Mouse (Mus musculus) c-Kit-positive CD71-positive TER-119-negative erythroid progenitor cells, embryonic 14.5 days (primary cell): ENCODE results near the gene Brk1.
A peak's percentile ranks its signal among the peaks of the same experiment; 100 is the strongest.

Source experiments
- DNase-seq: peaks from one replicate; pipeline ENCODE4 v3.0.0-alpha.2; 2013; ENCODE audit warnings: low read depth

The Brk1 gene

DNA sequence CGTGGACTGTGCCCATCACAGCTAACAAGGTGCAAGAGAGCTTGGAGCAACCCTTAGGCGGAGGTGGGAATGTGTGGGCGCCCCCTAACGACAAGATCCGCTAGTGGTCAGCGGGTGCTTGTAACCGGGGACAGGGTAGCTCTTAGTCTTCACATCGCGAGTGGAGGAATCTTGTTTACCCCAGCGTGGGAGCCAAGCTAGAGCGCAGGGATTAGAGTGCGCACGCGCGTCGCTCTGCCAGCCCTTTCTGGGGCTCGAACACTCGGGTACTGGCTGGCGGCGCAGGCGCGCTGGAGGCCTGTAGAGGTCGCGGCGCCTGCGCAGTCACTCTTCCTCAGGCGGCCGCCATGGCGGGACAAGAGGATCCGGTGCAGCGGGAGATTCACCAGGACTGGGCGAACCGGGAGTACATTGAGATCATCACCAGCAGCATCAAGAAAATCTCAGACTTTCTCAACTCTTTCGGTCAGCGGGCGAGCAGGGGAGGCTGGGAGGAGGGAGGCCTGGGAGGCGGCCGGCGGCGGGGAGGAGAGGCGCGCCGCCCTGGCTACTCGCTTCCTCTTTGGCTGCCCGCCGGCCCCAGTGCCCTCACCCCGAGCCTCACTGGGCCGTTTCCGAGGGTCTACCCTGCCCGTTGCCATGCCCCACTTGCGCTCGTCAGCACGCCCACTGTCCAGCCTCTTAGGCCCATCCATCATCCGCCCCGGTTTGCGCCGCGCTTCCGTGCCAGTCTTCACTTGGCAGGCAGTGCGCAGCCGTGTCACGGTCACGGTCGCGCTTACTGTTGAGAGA, at the start of gene Brk1:
Gene Brk1, plus strand, starts transcription at position 341 of the 792 bp plus-strand sequence.
- DNase-seq = peak; percentile 66

DNA sequence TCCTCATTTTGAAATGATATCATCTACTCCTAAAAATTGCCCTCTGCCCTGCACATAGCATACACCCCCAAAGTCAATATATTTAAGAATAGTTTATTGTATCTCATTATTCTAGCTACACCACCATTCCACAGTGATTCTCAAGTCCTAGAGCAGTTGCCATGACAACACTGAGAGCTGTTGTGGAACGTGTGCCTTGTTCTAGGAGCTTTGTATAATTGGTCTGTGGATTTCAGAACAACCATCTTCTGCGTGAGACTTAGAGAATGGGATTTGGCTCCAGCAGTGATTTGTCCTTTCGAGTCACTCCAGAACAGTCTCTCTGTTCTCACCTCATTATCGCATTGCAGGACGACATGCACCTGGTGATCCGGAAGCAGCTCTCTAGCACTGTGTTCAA, 44.8 kb upstream of the Brk1 start:
- DNase-seq = no peak

DNA sequence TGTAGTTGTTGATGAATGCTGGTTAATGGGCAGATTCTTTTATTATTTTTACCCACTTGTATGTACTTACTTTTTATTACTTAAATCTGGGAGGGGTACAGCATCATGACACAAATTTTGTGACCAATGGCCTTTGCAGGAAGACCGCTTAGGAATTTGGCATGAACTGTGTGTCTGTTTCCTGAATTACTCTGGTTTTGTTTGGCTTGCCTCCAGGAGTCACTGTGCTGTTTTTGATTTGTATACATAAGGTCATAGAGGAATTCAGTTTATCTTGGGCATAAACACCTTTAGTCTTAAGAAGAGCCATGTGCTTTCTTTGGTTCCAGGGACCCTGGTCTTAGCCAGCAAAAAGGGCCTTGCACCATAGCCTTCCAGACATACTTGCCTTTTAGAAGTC, 40.0 kb upstream of the Brk1 start:
- DNase-seq = no peak

DNA sequence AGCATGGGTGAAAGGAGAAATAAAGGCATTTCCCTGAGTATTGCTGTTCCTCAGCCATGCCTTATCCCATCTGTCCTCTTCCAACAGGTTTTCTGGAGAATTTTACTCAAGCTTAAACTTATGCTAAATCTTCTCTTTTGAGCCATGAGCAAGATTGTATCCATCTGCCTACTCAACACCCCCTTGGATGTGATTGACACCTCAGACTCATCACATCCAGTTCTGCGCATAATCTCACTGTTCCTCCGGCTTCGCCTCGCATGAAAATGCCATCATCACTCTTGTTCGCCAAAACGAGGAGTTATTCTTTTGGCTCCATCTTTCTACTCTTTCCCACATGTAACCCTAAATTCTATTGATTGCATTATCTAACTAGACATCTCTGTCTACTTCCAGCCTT, 28.5 kb upstream of the Brk1 start:
- DNase-seq = no peak

DNA sequence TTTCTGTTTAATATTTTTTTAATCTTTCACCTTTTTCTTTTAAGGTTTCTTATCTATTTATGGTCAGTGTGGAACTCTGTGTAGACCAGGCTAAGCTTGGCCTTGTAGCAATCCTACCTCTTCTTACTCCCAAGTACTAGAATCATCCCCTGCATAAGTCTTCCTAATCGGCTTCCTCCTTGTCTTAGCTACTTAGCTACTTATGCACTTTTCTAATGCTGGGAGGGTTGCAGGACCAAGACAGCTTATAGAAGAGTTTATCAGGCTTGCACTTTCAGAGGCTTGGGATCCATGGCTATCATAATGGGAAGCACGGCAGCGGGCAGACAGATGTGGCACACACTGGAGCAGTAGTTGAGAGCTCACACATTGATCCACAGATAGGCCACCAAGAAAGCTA, 25.3 kb upstream of the Brk1 start:
- no peak for DNase-seq

DNA sequence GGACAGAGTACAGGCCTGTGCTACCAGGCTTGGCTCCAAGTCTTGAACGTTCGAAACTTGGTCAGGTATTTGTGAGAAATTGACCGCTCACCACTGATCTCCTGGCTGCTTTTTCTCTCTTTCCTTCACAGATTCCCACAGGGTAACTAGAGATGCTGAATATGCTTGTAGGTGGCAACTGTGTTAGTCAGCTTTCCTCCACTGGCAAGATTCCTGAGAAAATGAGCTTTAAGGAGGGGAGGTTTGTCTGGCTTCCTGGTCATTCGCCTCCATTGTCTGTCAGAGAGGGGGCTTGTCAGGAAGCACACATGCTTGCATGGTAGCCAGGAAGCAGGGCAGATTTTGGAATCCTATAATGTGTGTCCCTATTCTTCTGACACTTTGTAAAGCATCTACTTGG, 21.5 kb upstream of the Brk1 start:
- DNase-seq = no peak

DNA sequence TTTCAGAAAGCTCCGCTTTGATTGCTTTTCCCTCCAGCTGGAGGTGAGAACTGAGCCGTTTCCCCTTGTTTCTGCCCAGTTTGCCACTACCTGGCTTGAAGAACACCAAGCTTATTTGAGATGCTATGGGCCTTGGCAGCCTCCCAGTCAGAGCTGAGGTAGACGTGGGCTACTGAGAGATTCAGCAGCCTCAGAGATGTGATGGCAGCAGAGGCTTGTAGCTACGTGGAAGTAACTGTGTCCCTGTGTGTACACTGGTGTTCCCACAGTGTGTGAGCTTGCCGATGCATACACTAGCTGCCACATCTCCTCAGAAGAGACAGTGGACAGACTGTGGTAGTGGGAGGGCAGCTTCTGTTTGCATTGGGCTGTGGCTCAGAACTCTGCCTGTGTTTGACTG, 19.5 kb upstream of the Brk1 start:
- DNase-seq = no peak

DNA sequence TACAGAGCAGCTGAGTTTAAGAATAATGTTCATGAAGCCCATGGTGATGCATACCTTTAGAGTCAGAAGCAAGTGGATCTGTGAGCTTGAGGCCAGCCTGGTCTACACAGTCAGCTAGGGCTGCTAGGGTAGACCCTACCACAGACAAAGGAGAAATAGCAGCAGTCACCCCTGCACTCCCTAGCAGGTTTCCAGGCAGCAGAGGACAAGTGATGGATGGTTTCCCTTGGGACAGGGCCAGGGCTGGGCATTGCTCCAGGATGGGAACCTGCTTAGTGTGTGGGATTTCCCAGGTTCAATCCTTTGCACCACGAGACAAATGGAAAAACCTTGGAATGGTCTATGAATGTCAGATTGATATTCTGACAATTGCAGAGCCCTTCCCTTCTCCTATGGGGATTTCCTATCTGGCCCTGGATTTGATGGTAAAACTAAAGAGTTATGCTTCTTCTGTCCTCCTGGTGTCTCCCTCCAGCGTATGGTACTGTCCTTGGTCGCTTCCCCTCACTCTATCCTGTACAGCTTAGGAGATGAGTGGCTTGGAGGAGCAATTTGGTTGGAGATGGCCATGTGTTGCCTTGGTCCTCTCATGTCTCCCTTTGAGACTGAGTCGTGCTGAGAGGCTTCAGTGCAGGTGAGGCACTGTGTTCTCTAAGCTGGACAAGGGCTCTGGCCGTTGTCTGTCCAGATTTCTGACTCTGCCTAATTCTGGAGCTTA, 17.9 kb upstream of the Brk1 start:
- no peak for DNase-seq

DNA sequence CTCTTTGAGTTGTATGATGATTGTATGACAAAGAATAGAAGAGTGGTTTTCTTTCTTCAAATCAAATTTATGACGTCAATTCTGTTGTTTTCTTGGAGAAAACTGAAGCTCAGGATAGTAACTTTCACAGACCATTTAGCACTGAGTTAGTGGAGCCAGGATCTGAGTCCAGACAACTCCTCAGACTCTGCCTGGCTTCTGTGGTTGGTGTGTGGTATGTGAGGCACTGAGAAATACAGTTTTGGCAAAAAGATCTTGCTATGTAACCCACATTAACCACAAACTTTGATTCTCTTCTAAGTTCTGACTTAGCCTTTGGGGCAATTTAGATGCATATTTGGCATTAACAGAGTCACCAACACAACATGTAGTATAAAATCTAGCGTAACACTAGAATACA, 11.9 kb upstream of the Brk1 start:
- DNase-seq = no peak

DNA sequence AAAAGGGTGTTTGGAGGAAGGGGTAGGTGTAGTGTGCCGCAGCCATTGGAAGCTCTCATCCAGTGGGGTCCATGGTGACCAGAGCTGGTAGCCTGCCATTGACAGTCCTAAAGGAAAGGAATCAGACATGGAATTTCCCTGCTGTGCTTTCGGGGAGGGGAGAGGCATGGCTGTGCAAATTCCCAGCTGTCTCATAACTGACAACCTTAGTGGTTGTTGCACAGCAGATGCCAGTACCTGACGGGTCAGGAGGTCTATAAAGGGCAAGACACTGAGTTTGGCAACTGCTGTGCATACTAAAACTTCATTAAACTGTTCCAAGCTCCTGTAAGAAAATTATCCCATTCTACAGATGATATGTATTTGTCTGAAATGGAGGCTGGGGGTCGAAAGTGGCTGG, 6.6 kb upstream of the Brk1 start:
- no peak for DNase-seq

DNA sequence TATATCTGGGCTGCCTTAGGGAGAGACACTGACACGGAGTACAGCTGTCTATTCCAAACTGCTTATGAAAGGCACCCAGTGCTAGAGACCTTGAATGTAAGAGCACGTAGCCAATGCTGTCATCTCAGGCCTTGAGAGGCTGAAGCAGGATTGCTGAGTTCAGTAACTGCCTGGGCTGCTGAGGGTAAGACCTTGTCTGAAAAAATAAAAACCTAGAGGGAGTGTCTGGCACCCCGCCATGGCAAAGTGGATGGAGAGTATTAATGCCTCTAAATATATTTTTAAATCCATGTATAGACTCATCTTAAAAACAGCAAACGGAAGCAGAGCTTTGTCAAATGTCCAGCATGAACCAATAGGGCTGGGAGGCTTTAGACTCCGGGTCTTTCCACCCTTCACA, 4.7 kb upstream of the Brk1 start:
- DNase-seq = no peak

DNA sequence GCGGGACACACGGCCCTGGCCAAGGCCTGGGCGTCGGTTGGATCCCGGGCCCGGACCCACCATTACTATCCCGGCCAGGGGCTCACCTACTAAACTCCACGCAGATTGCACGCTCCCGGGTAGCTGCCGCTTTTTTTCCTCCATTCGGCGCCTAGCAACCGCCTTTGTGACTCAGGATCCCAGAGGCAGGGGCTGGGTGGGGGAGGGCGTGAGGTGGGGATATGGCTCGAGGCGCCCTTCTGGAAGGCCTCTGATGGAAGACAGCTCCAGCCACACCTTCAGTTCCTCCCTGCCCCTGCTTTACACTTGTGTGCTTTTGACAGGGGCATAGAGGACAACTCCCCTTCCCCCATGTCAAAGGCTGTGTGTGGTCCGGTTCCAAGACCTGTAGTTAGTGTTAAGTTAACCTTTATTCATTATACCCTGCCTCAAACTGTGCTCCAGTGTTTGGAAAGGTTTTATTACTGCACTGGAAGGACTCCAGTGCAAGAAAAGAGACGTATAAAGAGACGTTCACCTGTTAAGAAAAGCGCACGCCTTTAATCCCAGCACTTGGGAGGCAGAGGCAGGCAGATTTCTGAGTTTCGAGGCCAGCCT, 3.9 kb upstream of the Brk1 start, which contains the start of gene Fancd2os:
Gene Fancd2os, minus strand, starts transcription at position 173 of the 597 bp plus-strand sequence.
- no peak for DNase-seq

DNA sequence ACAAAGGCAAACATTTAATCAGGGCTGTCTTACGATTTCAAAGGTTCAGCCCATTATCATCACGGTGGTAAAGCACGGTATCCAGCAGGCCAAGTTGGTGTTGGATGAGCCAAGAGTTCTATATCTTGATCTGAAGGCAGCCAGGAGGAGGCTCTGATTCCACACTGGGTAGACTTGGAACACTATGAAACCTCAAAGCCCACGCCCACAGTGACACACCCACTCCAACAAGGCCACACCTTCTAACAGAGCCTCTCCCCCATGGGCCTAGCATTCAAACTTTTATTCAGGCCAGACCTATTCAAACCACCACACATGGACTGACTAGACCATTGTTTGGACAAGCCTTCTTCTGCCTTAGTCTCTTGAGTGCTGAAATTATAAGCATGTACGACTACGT, 1.8 kb upstream of the Brk1 start:
- no peak for DNase-seq

DNA sequence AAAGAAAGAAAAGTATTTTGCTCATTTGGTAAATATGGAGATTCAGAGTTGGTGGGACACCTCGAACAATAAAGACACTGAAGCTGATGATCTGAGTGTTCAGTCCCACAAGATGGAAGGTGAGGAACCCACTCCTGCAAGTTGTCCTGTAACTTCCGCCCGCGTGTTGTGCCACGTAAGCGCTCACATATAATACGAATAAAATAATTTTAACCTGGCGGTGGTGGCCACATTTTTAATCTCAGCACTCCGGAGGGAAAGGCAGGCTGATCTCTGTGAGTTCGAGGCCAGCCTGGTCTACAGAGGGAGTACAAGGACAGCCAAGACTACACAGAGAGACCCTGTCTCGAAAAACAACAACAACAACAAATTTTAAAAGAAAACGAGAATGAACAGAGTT, 579 bp upstream of the Brk1 start:
- DNase-seq = no peak

DNA sequence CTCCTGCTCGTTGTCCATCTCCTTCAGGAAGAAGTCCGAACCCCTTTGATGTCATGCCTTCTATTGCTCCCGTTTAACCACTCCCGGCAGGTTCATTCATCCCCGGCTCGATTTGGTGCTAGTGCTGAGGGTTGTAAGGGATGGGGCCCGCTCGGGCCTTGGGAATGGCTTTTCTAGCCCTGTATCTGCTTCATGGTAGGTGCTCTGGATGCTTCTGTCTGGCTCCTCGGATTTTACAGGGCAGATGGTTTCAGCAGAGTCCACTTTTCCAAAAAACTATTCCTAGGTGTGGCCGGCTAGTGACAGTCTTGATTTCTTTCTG, 613 bp downstream of the Brk1 start:
- no peak for DNase-seq

DNA sequence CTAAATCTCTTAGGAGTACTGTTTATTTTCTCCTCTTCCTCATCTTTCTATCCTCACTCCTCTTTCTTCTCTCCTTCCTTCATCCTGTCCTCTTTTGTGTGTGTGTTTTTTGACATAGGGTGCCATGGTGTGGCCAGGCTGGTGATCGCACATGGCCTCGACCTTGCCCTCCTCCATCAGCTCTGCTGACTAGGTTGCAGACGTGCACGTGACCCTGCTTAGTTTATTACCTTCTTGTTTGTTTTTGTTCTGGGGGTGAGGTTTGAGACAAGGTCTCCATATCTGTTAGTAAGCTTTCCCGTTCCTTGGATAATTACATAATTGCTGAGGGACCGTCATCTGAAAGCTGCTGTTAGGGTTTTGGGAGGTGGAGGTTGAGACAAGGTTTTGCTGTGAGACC, 4.3 kb downstream of the Brk1 start:
- DNase-seq = no peak

DNA sequence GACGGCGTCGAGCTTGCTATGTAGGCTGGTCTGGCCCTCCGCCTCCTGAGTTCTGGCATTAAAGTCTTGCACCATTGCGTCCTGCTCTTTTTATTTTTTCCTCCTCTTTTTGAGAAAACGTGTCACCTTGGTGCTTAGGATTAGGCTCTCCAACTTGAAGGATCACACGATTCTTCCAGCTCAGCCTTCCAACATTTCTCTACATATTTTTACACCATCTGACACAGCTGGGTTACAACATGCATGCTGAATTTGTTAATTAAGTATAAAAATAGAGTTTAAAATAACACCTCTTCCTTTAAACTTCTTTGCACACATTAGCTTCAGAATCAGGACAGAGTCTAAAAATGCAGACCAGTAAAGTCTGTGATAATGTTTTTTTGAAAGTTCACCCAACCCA, 4.7 kb downstream of the Brk1 start:
- no peak for DNase-seq

DNA sequence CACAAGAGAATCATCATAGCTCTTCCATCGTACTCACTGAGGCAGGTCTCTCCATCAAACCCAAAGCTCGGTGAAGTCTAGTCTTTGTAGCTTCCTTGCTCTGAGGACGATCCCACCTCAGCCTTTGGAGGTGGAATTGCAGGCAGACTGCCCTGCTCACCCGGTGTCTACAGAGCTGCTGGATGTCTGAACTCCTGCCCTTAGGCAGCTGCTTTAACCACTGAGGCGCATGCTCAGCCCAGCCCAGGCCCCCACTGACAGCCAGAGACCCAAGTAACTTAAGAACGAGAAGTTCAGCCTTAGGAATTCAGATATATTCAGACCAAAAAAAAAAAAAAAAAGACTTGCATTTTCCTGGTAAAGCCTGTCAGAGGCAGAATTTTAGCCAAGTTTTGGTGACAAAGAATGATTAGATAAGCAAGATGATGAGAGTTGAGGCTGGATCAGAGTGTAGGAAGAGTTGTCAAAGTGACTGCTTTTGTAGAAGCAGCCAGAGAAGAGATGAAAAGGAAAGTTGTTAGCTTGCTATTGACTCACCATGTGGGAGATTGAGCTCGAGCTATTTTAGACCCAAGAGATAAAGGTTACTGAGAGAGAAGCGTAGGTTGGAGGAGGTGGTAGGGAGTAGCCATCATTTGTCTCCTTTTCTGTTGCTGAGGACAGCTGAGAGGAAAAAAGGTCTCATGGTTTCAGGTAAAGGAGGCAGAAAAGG, 7.8 kb downstream of the Brk1 start:
- DNase-seq = no peak

DNA sequence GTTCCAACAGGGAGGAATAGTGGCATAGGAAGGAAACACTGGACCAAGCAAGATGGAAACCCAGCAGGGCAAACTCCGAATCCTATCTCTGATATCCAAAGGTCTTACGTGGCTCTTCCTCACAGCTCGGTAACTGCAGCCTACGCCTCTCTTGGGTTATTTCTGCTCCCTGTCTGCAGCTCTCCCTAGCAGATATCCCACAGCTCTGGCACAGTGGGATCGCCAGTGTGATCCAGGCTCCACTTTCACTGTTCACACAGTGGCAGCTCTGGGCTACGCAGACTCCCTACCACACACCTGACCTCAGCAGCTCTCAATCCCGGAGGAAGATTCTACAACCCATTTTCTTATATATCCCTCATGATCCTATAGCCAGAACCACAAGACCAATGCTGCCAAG, 9.6 kb downstream of the Brk1 start:
- no peak for DNase-seq

DNA sequence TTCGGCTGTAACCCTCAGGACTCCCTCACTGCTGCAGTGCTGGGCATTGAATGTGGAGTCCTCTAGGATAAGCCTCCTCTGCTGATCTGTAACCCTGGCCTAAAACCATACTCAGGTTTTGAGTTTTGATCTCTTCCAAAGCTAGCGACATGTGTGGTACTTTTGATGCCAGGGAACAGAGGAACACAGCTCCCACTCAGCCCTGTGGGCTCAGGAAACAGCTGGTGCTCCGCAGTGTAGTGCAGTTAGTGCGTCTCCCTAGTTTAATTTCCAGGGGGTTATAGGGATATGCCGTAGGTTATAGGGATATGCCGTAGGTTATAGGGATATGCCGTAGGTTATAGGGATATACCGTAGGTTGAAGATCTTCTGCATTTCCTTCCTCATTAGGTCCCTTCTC, 10.4 kb downstream of the Brk1 start:
- no peak for DNase-seq

DNA sequence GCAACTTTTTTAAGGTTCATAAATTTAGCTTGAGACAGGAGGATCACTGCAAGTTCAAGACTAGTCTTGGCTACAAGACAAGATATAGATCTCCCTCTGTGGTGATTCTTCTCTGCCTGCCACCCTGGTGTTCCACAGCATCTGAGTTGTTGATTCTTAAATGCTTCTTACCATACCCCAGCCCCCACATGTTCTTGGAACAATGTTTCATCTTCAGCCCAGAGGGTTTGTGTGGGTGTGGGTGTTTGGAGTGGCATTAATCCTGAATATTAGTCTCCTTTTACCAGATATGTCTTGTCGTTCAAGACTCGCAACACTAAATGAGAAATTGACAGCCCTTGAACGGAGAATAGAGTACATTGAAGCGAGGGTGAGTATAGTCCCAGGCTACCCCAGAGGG, 10.9 kb downstream of the Brk1 start:
- no peak for DNase-seq

DNA sequence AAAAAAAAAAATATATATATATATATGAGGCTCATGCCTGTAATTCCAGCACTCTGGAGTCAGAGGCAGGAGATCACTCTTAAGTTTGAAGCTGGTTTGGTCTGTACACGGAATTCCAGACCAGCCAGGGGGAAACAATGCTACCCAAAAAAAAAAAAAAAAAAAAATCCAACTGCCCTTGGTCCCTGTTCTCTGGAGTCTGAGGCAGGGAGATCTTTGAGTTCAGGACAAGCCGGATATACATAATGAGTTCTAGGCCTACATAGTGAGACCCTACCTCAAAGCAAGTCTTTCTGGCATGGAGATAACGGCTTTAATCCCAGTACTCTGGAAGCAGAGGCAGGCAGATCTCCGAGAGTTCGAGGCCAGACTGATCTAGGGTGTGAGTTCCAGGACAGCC, 18.8 kb downstream of the Brk1 start:
- DNase-seq = no peak
